Mouse (Mus musculus) hindbrain, embryonic 13.5 days (tissue): Measurements from ENCODE around the gene Ttc32. TPM values are rescaled to one million over a fixed set of nuclear protein-coding genes. Genes with fewer than 3 reads are reported as not detected.

Experiments
- ATAC-seq: fragments of 200-750 bp; cut with Nextera tagmentation; 2 replicates; pipeline ENCODE4 v1.8.0; 2017; ENCODE audit warnings: moderate TSS enrichment; ENCODE audit not compliant: low FRiP score
- H3K27ac ChIP-seq: fragments of 300-500 bp; sonication (generic); 2 replicates; pipeline ENCODE4 v1.5.1; 2015; ENCODE audit warnings: inconsistent platforms, mild to moderate bottlenecking, moderate library complexity
- H3K27me3 ChIP-seq: fragments of 300-500 bp; sonication (generic); 2 replicates; pipeline ENCODE4 v1.6.1; 2015; ENCODE audit warnings: mild to moderate bottlenecking, inconsistent platforms
- H3K36me3 ChIP-seq: fragments of 300-500 bp; sonication (generic); 2 replicates; pipeline ENCODE4 v1.6.1; 2015; ENCODE audit warnings: mild to moderate bottlenecking, inconsistent platforms
- H3K4me1 ChIP-seq: fragments of 300-500 bp; sonication (generic); replicated peaks from 2 replicates; pipeline ENCODE4 v1.6.1; 2015; ENCODE audit warnings: inconsistent platforms
- H3K4me2 ChIP-seq: fragments of 300-500 bp; sonication (generic); 2 replicates; pipeline ENCODE4 v1.6.1; 2015; ENCODE audit warnings: inconsistent platforms, mild to moderate bottlenecking, moderate library complexity
- H3K4me3 ChIP-seq: fragments of 300-500 bp; sonication (generic); 2 replicates; pipeline ENCODE4 v1.5.1; 2015; ENCODE audit warnings: mild to moderate bottlenecking, inconsistent platforms
- H3K9ac ChIP-seq: fragments of 300-500 bp; sonication (generic); 2 replicates; pipeline ENCODE4 v1.6.1; 2015; ENCODE audit warnings: mild to moderate bottlenecking, inconsistent platforms
- H3K9me3 ChIP-seq: fragments of 300-500 bp; sonication (generic); 2 replicates; pipeline ENCODE4 v1.6.1; 2016; ENCODE audit warnings: inconsistent platforms
- WGBS: fragments of 180-500 bp; shearing (Covaris S2); methylation state at CpG from one replicate; pipeline ENCODE4 v1.1.7; 2015; 5-methylcytosine and 5-hydroxymethylcytosine counted together
- polyA plus RNA-seq: library from polyadenylated mRNA; unstranded; fragments of >200 nt; fragmentation: Nextera tagmentation; extraction: Ambion mirVana; gene quantifications from 2 replicates; pipeline ENCODE4 v1.2.1, GENCODE M21; 2015

Ttc32 gene
- 11.3 and 13.5 TPM in 2 replicates for polyA plus RNA-seq

DNA sequence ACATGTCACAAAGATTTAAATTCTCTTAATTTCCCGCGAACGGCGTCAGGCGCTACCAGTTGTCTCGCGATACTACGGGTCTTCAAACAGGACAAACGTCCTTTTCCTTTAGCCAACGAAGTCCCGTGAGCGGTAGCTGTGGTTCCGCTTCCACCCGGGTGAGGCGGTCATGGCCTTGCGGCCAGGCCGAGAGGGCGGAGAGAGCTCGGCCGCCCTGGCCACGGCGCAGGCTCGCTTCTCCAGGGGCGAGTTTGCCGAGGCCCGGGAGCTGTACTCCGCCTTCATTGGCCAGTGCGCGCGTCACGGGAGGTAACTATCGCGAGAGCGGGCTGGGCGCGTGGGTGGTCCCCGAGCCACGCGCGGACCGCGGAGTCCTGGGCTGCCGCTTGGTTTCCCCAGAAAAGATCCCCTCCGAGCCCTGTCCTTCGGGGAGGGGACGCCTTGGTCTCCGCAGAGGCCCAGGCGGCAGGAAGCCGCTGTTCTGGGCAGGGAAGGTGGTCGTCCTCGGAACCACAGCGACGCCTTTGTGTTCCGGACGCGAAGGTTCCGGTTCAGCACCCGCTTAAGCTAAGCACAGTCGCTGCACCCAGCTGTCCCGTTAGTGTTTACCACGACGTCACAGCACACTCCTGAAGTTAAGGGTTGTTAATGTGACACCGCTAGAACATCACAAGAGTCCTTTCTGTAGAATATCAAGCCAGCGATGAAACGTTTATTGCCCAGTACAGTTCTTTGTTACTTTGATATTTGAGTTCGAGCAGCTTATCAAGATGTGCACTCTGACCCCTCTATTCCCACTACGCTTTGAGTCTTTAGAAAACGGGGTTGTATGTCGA lies at the start of gene Ttc32:
Gene Ttc32, plus strand, starts transcription at position 110 of the 836 bp plus-strand sequence.
- under 1% methylated on average over 69 of the region's 69 CpGs for WGBS
- Histone ChIP-seq H3K4me1 (peaks cover 8% of the 10 kb centered on the region), H3K9ac (peak within 1 kb of the TSS; percentile 88), H3K9me3 (no peaks in the 10 kb centered on the region), H3K36me3 (peaks cover 6% of the 10 kb centered on the region), H3K27me3 (no peaks in the 10 kb centered on the region), H3K27ac (peak within 1 kb of the TSS; percentile 99), H3K4me2 (peak within 1 kb of the TSS; percentile 74), H3K4me3 (peak within 1 kb of the TSS; percentile 60)
- peak; percentile 99 for ATAC-seq

DNA sequence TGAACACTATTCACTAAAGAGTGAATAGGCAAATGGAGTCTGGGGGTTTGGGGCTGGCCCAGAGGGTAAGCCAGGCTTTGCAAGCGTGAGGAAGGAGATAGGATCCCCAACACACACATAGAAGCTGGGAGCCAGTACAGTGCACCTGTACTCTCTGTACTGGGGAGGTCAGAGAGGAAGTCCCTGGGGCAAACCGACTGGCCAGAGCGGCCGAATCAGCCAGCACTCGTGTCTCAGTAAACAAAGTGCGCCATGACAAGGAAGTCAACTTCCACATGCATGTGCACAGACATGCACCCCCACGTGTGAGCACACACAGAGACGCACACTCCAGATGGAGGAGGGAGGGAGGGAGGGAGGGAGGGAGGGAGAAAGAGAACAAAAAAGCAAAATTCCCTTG lies 36.6 kb upstream of the Ttc32 start:
- Histone ChIP-seq H3K36me3 (peaks cover 25% of the 10 kb centered on the region), H3K4me3 (no peak overlapping the region), H3K4me1 (no peaks in the 10 kb centered on the region), H3K9ac (no peak overlapping the region), H3K27me3 (no peaks in the 10 kb centered on the region), H3K4me2 (no peak overlapping the region), H3K27ac (no peak overlapping the region), H3K9me3 (no peaks in the 10 kb centered on the region)
- no peak for ATAC-seq
- 76% methylated on average over 8 of the region's 8 CpGs for WGBS

DNA sequence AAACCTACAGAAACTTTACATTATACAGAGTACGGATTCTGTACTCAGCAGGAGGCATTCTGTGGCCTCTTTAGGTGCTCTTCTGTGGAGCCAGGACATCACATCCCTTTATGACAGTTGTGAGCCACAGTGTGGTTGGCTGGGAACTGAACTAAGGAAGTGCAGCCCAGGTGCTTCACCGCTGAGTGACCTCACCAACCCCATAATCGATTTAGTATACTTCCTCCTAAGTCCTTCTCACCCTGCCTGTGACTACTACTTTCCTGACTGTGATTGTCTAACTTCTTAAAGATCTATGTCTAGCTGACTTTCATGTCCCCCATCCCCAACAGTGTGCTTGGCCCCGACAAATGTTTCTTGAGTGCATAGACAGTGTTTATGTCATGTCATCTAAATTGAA lies 31.5 kb upstream of the Ttc32 start:
- Histone ChIP-seq H3K27me3 (no peaks in the 10 kb centered on the region), H3K27ac (no peak overlapping the region), H3K4me1 (no peaks in the 10 kb centered on the region), H3K9ac (no peak overlapping the region), H3K36me3 (peaks cover 13% of the 10 kb centered on the region), H3K9me3 (no peaks in the 10 kb centered on the region), H3K4me3 (no peak overlapping the region), H3K4me2 (no peak overlapping the region)
- WGBS: 92% methylated on average over 4 of the region's 4 CpGs
- ATAC-seq: no peak

DNA sequence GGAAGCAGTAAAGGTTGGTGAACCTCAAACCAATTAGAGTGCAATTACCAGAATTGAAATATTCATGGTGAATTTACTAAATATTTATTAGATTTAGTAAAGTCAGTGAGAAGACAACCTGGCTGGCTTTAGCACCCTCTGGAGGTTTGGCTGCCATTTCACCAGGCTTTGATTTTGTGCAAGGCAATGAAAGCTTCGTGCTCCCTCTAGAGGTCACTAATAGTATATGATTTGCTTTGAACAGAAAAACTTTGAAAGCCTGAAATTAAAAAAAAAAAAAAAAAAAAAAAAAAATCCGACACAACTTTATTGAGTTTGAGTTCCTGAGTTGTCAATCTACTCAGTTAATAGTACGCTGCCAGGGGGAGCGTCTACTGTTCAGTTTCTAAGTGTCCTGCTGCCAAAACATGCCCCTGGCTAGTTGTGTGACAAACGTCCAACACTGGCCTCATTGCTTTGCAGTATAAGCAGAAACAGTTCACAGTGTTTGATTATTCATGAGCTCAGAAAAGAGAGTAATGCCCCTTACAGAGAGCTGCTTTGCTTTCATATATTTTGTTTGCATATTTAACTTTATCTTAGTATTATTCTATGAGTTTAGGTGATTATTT lies 27.7 kb upstream of the Ttc32 start:
- no peak for ATAC-seq
- no peaks in the 10 kb centered on the region for H3K4me1 ChIP-seq
- no peak overlapping the region for H3K4me3 ChIP-seq
- H3K9me3 ChIP-seq: no peaks in the 10 kb centered on the region
- H3K27ac ChIP-seq: no peak overlapping the region
- H3K27me3 ChIP-seq: no peaks in the 10 kb centered on the region
- no peak overlapping the region for H3K9ac ChIP-seq
- H3K4me2 ChIP-seq: no peak overlapping the region
- WGBS: 13% methylated on average over 5 of the region's 5 CpGs
- H3K36me3 ChIP-seq: peaks cover 23% of the 10 kb centered on the region

DNA sequence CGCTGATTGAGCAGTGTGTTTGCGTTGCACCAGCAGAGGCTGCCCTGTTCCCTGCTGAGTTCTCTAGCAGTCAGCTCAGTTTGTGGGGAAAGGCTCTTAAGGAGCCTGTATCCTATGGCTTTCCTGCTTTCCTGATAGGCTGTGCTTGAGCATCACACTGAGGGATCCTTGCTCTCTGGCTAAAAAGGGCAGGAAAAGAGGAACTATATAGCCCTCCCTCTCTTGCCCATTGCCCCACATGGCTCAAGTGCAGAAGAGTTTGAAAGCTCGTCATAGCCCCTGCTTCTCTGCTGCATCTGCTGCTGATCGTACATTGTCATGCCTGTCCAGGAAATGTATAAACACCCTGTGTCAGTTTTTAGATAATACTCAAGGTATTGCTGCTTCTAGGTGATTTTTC lies 22.7 kb upstream of the Ttc32 start:
- no peak for ATAC-seq
- 68% methylated on average over 4 of the region's 4 CpGs for WGBS
- Histone ChIP-seq H3K4me3 (no peak overlapping the region), H3K27me3 (no peaks in the 10 kb centered on the region), H3K9ac (no peak overlapping the region), H3K4me1 (no peaks in the 10 kb centered on the region), H3K4me2 (no peak overlapping the region), H3K27ac (no peak overlapping the region), H3K36me3 (peaks cover 21% of the 10 kb centered on the region), H3K9me3 (no peaks in the 10 kb centered on the region)

DNA sequence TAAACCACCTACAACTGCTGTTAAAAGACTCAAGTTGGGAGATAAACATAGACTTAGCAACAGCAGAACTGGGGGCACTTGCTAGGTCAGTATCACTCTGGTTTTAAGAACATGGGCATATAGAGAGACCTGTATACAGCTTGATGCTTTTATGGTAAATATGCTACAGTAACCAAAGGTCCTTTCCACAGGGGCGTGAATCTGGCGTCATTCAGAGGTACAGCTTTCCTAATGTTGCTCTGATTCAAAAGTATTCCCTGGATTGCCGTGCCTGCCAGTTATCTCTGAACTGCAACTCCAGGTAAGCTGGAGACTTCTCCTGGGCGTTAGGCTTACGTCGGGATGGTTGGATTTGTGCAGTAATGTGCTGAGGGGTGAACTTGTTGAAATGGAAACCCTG lies 22.0 kb upstream of the Ttc32 start:
- H3K27ac ChIP-seq: no peak overlapping the region
- no peak for ATAC-seq
- no peaks in the 10 kb centered on the region for H3K27me3 ChIP-seq
- H3K9ac ChIP-seq: no peak overlapping the region
- no peaks in the 10 kb centered on the region for H3K9me3 ChIP-seq
- no peaks in the 10 kb centered on the region for H3K4me1 ChIP-seq
- peaks cover 24% of the 10 kb centered on the region for H3K36me3 ChIP-seq
- WGBS: 98% methylated on average over 6 of the region's 6 CpGs
- no peak overlapping the region for H3K4me2 ChIP-seq
- no peak overlapping the region for H3K4me3 ChIP-seq

DNA sequence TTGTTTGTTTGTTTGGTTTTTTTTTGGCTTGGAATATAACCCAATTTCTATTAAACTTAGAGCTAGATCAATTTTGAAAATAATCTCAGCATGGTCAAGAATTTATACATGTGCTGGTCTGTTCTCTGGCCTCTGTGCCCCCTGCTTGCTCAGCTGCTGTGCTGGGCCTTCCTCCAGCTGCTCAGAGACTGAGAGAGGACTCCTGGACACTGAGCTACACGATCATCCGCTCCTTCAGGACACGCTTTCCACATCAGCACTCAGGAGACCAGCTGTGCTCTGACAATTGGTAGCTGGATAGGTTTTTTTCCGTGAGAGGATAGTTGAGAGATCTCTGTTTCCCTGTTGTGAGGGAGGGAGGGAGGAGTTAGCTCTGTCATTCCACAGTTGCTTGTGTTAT lies 19.5 kb upstream of the Ttc32 start:
- 73% methylated on average over 4 of the region's 4 CpGs for WGBS
- H3K9ac ChIP-seq: no peak overlapping the region
- ATAC-seq: no peak

DNA sequence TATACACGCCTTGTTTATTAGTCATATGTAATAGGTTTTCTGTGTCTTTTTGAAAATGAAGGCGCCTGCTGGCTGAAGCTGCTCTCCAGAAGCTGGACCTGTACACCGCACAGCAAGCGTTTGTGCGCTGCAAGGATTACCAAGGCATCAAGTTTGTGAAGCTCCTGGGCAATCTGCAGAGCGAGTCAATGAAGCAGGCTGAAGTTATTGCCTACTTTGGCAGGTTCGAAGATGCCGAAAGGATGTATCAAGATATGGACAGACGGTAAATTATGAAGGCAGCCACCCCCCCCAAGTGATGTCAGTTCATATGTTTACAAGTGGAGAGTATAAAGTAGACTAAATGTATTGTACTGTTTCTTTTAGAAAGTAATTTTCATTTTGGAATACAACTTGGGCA lies 13.4 kb upstream of the Ttc32 start:
- H3K4me1 ChIP-seq: no peaks in the 10 kb centered on the region
- ATAC-seq: no peak
- no peaks in the 10 kb centered on the region for H3K27me3 ChIP-seq
- peaks cover 37% of the 10 kb centered on the region for H3K36me3 ChIP-seq
- no peak overlapping the region for H3K4me2 ChIP-seq
- H3K9me3 ChIP-seq: no peaks in the 10 kb centered on the region
- no peak overlapping the region for H3K27ac ChIP-seq
- no peak overlapping the region for H3K9ac ChIP-seq
- 95% methylated on average over 9 of the region's 9 CpGs for WGBS
- no peak overlapping the region for H3K4me3 ChIP-seq

More for the DNA sequence above, 19.5 kb upstream of the Ttc32 start:
- no peaks in the 10 kb centered on the region for H3K4me1 ChIP-seq
- no peak overlapping the region for H3K4me3 ChIP-seq
- no peaks in the 10 kb centered on the region for H3K27me3 ChIP-seq
- H3K4me2 ChIP-seq: no peak overlapping the region
- peaks cover 26% of the 10 kb centered on the region for H3K36me3 ChIP-seq
- no peak overlapping the region for H3K27ac ChIP-seq
- no peaks in the 10 kb centered on the region for H3K9me3 ChIP-seq

DNA sequence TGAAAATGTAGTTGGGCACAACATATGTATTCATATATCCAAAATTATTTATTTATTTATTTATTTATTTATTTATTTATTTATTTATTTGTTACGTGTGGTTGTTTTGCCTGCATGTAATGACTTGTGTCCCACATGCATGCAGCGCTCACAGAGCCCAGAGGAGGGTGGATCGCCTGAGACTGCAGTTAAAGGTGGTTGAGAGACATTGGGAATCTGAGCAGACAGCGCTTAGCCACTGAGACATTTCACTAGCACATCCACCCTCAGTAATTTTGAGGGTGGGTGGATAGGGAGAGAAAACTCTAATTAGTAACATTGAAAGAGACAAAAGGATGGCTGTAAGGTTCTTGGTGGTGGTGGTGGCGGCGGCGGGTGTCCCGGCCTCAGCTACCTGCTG lies 9.4 kb upstream of the Ttc32 start:
- Histone ChIP-seq H3K4me2 (no peak overlapping the region), H3K9me3 (no peaks in the 10 kb centered on the region), H3K9ac (no peak overlapping the region), H3K36me3 (peaks cover 36% of the 10 kb centered on the region), H3K27me3 (no peaks in the 10 kb centered on the region), H3K4me1 (no peaks in the 10 kb centered on the region), H3K27ac (no peak overlapping the region), H3K4me3 (no peak overlapping the region)
- no peak for ATAC-seq
- 91% methylated on average over 8 of the region's 8 CpGs for WGBS

DNA sequence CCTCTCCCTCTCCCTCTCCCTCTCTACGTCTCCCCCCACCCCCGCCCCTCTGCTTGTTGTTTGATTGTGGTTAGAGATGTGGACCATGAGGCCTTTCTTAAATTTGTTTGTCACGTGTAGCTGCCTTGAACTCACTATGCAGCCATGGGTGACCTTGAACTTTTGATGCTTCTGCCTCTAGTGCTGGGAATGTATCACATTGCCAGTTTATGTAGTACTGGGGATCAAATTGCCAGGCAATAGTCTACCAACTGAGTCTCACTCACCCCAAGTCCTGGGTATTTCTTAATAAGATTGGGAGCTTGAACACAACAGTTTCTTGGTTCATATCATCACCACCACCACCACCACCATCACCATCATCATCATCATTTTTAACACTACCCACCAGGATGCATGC lies 8.8 kb upstream of the Ttc32 start:
- Histone ChIP-seq H3K27ac (no peak overlapping the region), H3K9ac (no peak overlapping the region), H3K4me2 (no peak overlapping the region), H3K9me3 (no peaks in the 10 kb centered on the region), H3K4me3 (no peak overlapping the region), H3K4me1 (no peaks in the 10 kb centered on the region), H3K27me3 (no peaks in the 10 kb centered on the region), H3K36me3 (peaks cover 36% of the 10 kb centered on the region)
- WGBS: 64% methylated on average over 3 of the region's 3 CpGs
- ATAC-seq: no peak

DNA sequence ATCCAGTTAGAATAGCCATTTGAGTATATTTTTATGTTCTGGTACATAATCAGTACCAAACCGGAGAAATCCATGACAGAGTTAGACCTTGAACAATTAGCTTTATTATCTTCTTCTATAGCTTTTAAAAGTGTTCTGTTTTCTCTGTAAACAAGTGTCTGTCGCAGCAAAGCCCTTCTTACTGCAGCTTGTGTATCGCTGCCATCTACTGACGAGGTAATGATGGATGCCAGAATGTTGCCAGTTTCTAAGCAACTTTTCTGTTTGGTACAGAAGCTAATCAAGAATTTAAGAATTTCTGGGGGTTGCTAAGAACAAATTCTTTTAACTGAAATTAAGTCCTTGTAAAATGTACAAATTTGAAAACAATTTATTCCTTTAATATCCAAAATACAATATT lies 6.8 kb upstream of the Ttc32 start:
- H3K9ac ChIP-seq: no peak overlapping the region
- H3K4me1 ChIP-seq: no peaks in the 10 kb centered on the region
- no peak overlapping the region for H3K4me3 ChIP-seq
- no peak for ATAC-seq
- H3K9me3 ChIP-seq: no peaks in the 10 kb centered on the region
- H3K36me3 ChIP-seq: peaks cover 26% of the 10 kb centered on the region
- no peaks in the 10 kb centered on the region for H3K27me3 ChIP-seq
- no peak overlapping the region for H3K27ac ChIP-seq
- WGBS: 69% methylated on average over 4 of the region's 4 CpGs
- H3K4me2 ChIP-seq: no peak overlapping the region

DNA sequence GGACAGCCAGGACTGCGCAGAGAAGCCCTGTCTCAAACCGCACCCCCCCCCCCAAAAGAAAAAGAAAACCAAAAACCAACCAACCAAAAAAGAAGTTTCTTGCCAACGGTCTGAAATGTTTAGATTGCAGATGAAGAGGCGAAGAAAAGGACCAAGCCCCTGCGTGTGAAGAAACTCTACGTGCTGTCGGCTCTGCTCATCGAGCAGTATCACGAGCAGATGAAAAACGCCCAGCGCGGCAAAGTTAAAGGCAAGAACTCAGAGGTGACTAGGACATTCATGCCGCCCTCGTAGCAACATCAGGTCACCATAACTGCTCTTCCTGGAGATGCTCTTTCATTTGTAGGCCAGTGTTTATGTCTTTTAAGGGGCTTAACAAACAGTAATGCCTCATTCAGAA lies 5.7 kb upstream of the Ttc32 start:
- H3K9ac ChIP-seq: no peak overlapping the region
- no peak for ATAC-seq
- H3K27ac ChIP-seq: no peak overlapping the region
- H3K9me3 ChIP-seq: no peaks in the 10 kb centered on the region
- 96% methylated on average over 14 of the region's 14 CpGs for WGBS
- H3K27me3 ChIP-seq: no peaks in the 10 kb centered on the region
- no peak overlapping the region for H3K4me3 ChIP-seq
- peaks cover 18% of the 10 kb centered on the region for H3K36me3 ChIP-seq
- H3K4me1 ChIP-seq: no peaks in the 10 kb centered on the region
- no peak overlapping the region for H3K4me2 ChIP-seq

DNA sequence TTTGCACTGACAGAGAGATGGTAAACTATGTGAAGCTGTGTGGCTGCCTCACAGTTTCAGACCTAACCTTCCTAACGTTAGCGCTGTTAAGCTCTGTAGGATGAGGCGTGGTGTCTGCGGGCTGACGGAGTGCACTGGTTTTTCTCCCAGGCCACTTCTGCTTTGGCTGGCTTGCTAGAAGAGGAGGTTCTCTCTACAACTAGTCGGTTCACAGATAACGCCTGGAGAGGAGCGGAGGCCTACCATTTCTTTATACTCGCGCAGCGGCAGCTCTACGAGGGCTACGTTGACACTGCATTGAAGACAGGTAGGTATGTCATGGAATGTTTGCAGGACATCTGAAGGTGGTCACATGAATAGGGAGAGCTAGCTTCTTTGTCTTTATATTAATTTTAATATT lies 5.1 kb upstream of the Ttc32 start:
- Histone ChIP-seq H3K36me3 (peaks cover 15% of the 10 kb centered on the region), H3K4me1 (no peaks in the 10 kb centered on the region), H3K4me2 (no peak overlapping the region), H3K27me3 (no peaks in the 10 kb centered on the region), H3K27ac (no peak overlapping the region), H3K9ac (no peak overlapping the region), H3K9me3 (no peaks in the 10 kb centered on the region), H3K4me3 (no peak overlapping the region)
- ATAC-seq: no peak
- 92% methylated on average over 13 of the region's 13 CpGs for WGBS
